Mouse (Mus musculus): Measurements from ENCODE around the gene Iqck. TPM values are rescaled to one million over a fixed set of nuclear protein-coding genes. Genes with fewer than 3 reads are reported as not detected.

Iqck gene
- polyA plus RNA-seq, 1 experiment: 41.3 TPM

DNA sequence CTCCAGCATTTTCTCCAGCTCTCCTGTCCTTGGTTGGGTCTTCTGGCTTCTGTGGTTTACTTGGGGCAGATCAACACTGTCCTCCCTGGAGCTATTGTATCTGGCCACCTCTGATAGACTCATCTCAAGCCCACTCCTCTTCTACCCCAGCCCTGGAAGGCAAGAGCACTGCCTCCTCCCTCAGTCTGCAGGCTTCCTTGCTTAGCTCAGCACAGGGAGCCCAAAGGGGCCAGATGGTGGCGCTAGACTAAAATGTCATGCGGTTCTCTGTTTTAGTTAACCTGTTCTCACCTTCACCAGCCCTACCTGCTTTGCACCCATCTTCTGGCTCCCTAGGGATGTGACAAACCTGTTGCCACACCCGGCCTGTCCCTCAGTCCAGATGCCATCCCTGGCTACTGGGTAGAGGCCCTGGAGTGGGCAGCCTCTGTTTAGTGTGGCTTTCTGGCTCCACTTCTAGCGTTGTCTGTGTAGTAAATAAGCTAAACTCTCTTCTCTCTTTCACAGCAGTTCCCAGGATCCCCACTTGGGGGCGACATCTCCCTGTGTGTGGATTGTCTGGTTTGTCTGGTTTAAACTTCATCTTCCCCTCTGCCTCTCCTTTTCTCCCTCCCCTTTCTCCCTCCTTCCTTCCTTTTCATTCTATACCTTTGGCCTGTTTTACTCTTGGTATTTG is 155.4 kb downstream of the Iqck start:
- TF ChIP-seq CTCF (IDR thresholded peaks at IDR 0.05; ENCODE audit: control insufficient read depth, insufficient read depth, insufficient replicate concordance, low read depth, low read length) (0 out of 2 replicates have a peak, but pooled peaks have one; percentile 21), POLR2A (IDR thresholded peaks at IDR 0.05; ENCODE audit: control insufficient read depth, low read depth, low read length) (no peak)

DNA sequence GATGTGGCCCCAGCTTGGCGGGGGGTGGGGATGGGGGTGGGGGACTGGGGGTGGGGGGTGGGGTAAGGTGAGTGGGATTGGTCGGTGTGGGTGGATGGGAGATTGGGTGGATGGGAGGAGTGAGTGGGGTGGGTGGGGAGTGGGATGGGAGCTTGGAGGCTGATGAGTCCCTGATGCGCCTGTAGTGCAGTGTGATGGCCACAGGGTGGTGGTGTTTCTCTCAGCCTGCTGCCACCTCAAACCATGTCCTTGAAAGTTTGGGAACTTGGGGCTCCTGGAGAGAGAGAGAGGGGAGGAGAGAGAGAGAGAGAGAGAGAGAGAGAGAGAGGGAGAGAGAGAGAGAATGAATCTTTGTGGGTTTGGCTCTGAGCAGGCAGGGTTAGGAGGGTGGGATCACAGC is 160.2 kb downstream of the Iqck start:
- TF ChIP-seq POLR2A (IDR thresholded peaks at IDR 0.05; ENCODE audit: control insufficient read depth, low read depth, low read length) (no peak), CTCF (IDR thresholded peaks at IDR 0.05; ENCODE audit: control insufficient read depth, insufficient read depth, insufficient replicate concordance, low read depth, low read length) (peak; percentile 67; the same call in 1 of the 2 replicates)
- Histone ChIP-seq H3K27me3 (ENCODE audit: control insufficient read depth, insufficient read depth, low read length) (no peaks in the 10 kb centered on the region), H3K4me1 (ENCODE audit: control insufficient read depth, insufficient read depth, low read length) (no peaks in the 10 kb centered on the region), H3K4me3 (ENCODE audit: control insufficient read depth, low read depth, low read length) (no peak overlapping the region), H3K36me3 (ENCODE audit: control insufficient read depth, insufficient read depth, low read length) (no peaks in the 10 kb centered on the region), H3K27ac (ENCODE audit: control insufficient read depth, insufficient read depth, low read depth, low read length) (no peak overlapping the region)

More for the DNA sequence above, 155.4 kb downstream of the Iqck start:
- H3K36me3 ChIP-seq (ENCODE audit: control insufficient read depth, insufficient read depth, low read length): no peaks in the 10 kb centered on the region
- H3K27me3 ChIP-seq (ENCODE audit: control insufficient read depth, insufficient read depth, low read length): no peaks in the 10 kb centered on the region
- H3K4me3 ChIP-seq (ENCODE audit: control insufficient read depth, low read depth, low read length): no peak overlapping the region
- no peaks in the 10 kb centered on the region for H3K4me1 ChIP-seq (ENCODE audit: control insufficient read depth, insufficient read depth, low read length)
- H3K27ac ChIP-seq (ENCODE audit: control insufficient read depth, insufficient read depth, low read depth, low read length): no peak overlapping the region

DNA sequence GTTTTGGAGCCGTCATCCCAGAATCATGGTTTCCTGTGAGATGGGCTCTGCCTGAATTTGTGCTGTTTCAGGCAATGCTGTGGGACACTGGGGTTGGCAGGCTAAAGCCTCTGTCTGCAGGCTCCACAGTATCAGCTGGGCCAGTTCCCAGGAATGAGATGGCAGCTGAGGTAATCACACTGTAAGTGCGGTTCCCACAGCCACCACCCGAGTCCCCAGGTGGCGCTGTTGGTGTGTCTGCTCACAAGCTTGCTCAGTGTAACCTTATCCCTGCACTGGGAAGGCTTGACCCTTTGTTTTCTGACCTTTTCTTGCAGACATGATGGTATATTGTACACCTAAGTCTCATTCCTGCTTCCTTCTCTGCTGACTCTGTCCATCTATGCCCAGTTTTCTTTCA is 164.0 kb downstream of the Iqck start:
- H3K36me3 ChIP-seq (ENCODE audit: control insufficient read depth, insufficient read depth, low read length): no peaks in the 10 kb centered on the region

More for the DNA sequence above, 164.0 kb downstream of the Iqck start:
- TF ChIP-seq POLR2A (IDR thresholded peaks at IDR 0.05; ENCODE audit: control insufficient read depth, low read depth, low read length) (no peak), CTCF (IDR thresholded peaks at IDR 0.05; ENCODE audit: control insufficient read depth, insufficient read depth, insufficient replicate concordance, low read depth, low read length) (peak; percentile 40; the same call in 1 of the 2 replicates)
- no peak overlapping the region for H3K4me3 ChIP-seq (ENCODE audit: control insufficient read depth, low read depth, low read length)
- H3K27ac ChIP-seq (ENCODE audit: control insufficient read depth, insufficient read depth, low read depth, low read length): no peak overlapping the region
- no peaks in the 10 kb centered on the region; the same call in 1 of the 2 replicates for H3K4me1 ChIP-seq (ENCODE audit: control insufficient read depth, insufficient read depth, low read length)
- no peaks in the 10 kb centered on the region for H3K27me3 ChIP-seq (ENCODE audit: control insufficient read depth, insufficient read depth, low read length)

Other genes starting within 250 kb of the Iqck start
- gene Gde1, start 150.0 kb upstream of the Iqck start, polyA plus RNA-seq (2012; rRNA removed): 162 and 164 TPM in 2 replicates
- gene Ccp110, start 143.2 kb upstream of the Iqck start, polyA plus RNA-seq (2012; rRNA removed): 45.0 and 59.8 TPM in 2 replicates
- gene Vps35l, start 115.5 kb upstream of the Iqck start, polyA plus RNA-seq (2012; rRNA removed): 27.0 and 29.5 TPM in 2 replicates
- 26.1 and 34.7 TPM in 2 replicates for gene Knop1, start 502 bp downstream of the Iqck start, polyA plus RNA-seq (2012; rRNA removed)
- 45.8 and 57.4 TPM in 2 replicates for gene Gprc5b, start 139.5 kb downstream of the Iqck start, polyA plus RNA-seq (2012; rRNA removed)